Mouse (Mus musculus) T-helper 1 cell (primary cell): ENCODE data around the gene Dhcr24.

ENCODE experiments used
- in situ Hi-C: fragments of 300-600 bp; cut with MboI, MseI; formaldehyde crosslinking; loops from one replicate; pipeline ENCODE4 v1.15.1; 2025; ENCODE audit warnings: high pct_unique_total_duplicates

Dhcr24 gene

DNA sequence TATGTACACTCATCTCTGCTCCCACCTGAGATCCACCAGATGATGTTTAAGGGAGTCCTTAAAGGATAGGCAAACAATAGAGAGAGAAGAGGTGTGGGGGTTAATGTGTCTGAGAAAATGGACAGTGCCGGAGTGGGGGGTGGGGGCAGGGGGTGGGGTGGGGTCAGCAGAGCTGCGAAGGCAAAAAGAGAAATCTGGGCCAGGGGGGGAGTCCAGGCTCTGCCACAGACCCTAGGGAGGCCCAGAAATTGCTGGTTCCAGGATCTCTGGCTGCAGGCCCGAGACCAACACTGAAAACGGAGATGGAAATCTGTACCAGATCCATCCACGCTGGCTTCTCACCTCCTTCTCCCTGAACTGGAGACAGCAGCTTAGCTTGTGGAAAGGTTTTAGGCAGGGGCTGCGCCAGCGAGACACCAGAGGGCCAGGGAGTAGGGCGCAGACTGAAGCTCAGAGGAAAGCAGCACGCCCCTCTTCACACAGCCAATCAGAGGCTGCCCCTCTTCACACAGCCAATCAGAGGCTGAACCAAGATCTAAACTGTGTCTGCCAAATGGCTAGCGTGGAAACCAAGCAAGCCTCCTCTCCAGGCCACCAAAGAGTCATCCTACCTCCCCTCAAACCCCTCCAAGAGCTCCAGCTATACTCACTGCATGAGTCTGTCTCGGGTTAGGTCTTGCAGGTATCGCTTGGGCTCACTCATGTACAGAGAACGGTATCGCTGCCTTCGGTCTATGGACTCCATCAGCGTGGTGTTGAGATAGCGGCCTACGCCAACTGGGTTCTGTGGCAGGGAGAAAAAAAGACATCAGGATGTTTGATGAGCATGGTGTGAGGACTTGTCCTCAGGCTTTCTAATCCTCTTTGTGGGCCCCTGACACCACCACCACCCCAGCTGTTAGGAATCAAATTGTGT lies 46.1 kb downstream of the Dhcr24 start:
- in situ Hi-C loops, result no loop called here

- in situ Hi-C loops, result no loop called here
Observed at GRCm38 (mm10) chr4:106607905-106608304, 47.1 kb downstream of the Dhcr24 start.

DNA sequence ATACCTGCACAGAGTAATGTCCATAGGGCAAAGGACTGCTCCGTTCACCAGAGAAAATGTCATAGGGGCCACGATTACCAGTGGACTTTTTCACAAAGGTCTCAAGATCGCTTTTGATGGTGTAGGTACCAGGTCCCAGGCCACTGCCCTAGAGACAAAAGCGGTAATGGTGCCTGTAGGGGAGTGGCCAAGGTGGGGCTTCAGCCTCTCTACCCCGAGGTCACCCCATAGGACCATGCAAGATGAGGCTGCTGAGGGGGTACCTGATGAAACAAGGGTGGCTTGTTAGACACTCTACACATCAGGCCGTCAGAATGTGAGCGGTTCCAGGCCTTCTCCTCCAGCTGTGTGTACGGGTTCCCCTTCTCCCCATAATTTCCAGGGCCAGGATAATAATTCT lies 52.3 kb downstream of the Dhcr24 start:
- in situ Hi-C loops, result no loop called here

DNA sequence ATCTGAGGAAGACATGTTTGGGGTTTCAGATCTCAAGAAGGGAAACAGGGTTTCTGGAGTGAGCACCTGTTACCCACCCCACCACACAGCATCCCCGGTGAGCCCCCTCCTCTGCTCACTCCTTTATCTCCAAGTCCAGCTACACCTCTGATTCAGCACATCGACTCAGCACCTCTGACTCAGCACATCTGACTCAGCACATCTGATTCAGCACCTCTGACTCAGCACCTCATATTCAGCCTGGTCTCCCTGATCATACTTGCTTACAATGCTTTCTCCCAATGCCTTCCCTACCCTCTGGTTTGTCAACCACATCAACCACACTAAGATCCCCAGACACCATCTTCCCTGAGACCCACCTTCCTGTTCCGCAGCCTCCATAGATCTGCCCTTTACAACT lies 52.7 kb downstream of the Dhcr24 start:
- in situ Hi-C loops, result no loop called here

- in situ Hi-C loops, result no loop called here
Observed at GRCm38 (mm10) chr4:106614180-106614797, 53.5 kb downstream of the Dhcr24 start.

GRCm38 (mm10) chr4:106614881-106615280 lies 54.0 kb downstream of the Dhcr24 start:
- in situ Hi-C loops, result no loop called here

- in situ Hi-C loops, result no loop called here
Observed at GRCm38 (mm10) chr4:106615637-106616036, 54.8 kb downstream of the Dhcr24 start.

GRCm38 (mm10) chr4:106617056-106617455 lies 56.2 kb downstream of the Dhcr24 start, which contains the start of gene Lexm:
Gene Lexm, minus strand, starts transcription at chr4:106617241.
- in situ Hi-C loops, result no loop called here

GRCm38 (mm10) chr4:106618898-106619297 lies 58.1 kb downstream of the Dhcr24 start:
- in situ Hi-C loops, result no loop called here

GRCm38 (mm10) chr4:106621428-106621827 lies 60.6 kb downstream of the Dhcr24 start:
- in situ Hi-C loops, result no loop called here

- in situ Hi-C loops, result no loop called here
Observed at GRCm38 (mm10) chr4:106622030-106622493, 61.2 kb downstream of the Dhcr24 start, which contains the start of gene Ttc22. Gene Ttc22, plus strand, starts transcription at chr4:106622432.

DNA sequence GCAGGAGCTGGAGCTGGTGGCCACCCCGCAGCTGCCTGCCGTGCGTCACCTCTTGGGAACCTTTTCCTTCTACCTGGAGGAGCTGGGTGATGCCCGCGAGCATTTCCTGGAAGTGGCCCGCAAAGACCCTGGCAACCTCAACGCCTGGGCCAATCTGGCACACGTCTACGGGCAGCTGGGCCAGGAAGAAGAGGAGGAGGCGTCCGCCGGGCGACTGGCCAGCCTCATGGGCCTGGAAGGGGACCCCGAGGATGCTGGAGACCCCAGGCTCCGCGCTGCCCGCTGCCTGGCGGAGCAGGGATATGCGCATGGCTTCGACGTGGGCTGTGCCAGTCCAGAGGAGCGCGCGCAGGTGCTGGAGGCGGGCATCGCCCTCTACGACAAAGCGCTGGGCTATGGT lies 61.9 kb downstream of the Dhcr24 start:
- in situ Hi-C loops, result no loop called here

DNA sequence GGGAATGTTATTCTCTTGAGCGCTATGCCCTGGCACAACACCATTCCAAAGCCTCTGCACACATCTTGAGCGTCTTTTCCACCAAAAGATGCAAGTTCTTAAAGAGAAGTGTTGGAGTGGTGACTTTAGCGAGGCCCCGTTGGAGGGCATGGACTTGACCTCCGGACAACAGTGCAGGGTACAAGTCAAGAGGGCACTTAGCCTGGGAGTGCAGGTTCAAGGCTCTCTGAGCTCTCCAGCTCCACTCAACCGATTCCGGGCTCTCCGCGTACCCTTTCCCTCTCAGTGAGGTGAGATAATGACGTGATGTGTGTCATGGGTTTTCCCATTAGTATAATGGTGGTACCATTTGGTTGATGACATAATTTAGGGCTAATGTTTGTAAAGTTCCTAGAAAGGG lies 63.4 kb downstream of the Dhcr24 start:
- in situ Hi-C loops, result no loop called here

DNA sequence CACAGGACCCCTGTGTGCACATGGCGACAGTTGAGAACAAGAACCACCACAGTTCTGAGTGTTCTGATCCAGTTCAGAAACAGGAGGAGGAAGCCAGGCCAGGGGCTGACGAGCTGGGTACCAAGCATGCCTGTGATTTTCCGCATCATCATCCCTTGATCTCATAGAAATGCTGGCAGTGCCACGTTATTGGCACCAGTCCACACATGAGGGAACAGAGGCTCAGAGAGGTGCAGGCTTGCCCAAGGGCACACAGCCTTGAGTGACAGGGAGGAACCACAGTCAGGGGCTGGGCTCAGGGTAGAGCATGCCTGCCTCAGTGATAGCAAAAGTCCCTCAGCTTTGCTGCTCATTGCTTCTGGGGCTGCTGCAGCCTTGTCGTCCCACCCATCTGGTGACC lies 67.0 kb downstream of the Dhcr24 start:
- in situ Hi-C loops, result loop anchor here (5.0 kb wide), 1 partner anchor 79 kb away; no protein-coding TSS in a partner anchor

DNA sequence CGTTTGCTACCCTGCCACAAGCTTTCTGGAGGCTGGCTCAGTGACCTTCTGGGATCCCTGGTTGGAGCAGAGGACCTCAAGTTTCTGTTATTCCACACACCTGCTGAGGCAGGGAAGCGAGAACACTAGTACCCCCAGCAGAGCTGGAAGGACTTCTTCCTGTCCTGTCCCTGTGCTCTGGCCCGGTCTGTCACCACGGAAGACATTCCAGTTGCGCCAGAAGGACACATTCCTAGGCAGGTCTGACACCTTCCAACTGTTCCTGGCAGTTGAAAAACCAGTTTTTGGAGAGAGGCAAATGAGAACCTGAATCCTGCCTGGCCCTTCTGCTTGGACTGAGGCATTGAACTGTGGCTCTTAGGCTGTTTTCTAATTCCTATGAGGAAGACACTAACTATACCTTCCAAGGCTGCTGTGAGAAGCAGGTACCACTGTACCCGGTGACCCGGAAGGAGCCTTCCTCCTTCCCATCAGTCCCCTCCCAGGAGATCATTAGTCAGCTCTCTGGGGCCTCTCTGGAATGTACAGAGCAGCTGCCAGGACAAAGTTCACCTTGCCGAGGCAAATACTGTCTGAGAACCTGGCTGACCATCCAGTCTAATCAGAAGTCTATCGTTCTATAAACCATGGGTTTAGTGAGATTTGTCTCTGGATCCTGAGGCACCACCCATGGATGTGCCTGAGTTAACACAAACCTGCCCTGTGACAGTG lies 68.0 kb downstream of the Dhcr24 start:
- in situ Hi-C loops, result loop anchor here (5.0 kb wide), 1 partner anchor 78 kb away; no protein-coding TSS in a partner anchor

DNA sequence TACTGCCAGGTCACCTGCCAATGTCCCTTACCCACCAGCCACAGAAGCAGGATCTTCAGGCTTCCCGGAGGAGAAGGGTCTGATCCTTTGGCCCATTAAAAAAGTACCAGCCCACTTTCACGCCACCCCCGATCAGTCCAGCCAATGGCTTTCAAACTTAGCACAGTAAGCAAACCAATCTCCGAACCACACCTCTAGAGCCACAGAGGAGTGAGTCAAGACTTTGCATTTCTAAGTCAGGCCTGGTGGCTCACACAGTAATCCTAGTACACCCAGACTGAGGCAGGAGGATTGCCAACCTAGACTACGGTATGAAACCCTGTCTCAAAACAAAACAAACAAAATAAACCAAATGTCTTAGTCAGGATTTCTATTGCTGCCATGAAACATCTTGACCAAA lies 68.5 kb downstream of the Dhcr24 start:
- in situ Hi-C loops, result loop anchor here (5.0 kb wide), 1 partner anchor 78 kb away; no protein-coding TSS in a partner anchor

DNA sequence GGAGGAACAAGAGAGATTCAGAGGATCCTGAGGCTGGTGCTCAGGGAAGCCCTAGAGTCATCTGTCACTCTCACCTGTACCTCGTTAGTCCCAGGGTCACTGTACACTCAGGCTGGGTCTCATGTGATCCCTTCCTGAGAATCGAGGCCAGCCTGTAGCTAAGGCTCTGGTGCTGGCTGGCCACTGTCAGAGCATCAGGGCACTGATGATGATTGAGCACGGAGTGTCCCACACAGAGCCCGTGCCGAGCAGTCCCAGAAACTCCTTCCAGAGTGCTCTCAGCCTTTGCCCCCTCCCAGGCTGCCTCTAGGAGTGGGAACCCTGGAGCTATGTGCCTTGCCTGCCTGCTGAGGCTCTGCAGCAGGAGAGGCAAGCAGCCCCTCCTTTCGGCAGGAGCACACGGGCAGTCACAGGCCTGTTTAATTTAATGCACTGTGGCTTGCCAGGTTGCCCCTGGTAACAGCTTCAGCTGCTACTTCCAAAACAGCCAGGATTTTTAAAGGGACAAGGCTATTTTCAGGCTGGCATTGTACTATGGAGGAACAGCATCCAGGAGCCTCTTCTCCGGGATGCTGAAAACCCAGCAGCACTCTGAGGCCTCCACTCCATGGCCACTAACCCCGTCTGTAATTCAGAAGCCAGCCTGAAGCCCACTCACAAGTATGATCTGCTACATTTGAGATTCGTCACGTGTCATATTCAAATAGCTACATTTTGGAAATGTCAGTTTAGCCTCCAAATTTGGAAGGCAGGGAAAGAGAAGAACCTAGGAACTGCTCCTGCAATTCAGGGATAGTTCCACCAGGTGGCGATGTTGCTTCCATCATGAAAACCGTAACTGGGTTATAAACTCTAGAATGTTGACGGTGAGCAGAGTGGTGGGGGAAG lies 69.7 kb downstream of the Dhcr24 start:
- in situ Hi-C loops, result no loop called here

GRCm38 (mm10) chr4:106632313-106632712 lies 71.5 kb downstream of the Dhcr24 start:
- in situ Hi-C loops, result no loop called here

DNA sequence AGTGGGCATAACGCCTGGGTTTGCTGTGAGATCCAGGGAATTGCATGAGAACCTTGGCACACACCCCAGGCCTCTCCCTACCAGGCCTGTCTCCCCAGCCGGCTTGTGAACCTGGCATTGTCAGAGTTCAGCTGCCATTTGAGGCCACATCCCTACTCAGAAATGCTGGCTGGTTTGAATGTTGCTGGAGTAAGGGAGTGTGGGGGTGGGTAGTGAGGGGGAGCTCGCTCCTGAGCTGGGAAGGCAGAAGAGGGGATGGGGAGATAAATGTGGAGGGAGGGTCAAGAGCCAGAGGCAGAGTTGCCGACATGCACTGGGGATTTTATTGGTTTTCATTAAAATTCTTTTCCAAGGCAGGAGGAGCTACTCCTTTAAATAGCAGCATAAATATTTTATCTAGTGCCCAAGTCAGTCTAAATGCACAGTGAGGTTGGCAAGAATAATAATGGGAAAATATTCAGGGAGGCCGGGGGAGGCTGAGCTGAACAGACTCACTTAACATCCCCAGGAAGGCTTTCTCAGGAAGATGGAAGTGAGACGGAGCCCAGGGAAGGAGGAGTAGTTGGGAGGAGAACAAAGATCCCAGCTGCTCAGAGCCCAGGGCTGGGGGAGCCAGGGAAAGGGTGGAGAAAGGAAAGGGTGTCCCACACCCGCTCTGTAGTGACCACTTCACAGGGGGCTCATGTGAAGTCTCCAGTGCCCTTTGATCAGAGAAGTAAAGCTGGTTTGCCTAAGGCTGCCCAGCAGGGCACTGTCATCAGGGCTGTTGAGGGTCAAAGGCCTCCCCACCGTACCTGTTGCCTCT lies 72.6 kb downstream of the Dhcr24 start:
- in situ Hi-C loops, result no loop called here

DNA sequence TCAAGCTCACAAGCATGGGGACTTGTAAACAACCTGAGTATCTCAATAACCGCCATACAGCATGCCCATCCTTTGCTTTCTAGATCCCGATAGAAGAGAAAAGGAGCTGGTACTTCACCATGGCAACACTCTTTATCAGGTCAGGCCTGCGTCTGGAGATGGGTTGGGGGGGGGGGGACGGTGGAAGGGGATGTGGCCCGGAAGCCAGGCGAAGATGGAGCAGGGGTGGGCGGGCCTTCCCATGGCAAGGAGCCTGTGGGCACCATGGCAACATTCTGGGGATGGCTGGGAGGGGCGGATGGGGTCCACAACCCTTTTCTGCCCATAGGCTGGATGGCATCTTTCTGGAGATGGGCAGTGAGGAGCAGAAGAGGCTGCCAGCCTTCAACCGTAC lies 73.2 kb downstream of the Dhcr24 start:
- in situ Hi-C loops, result no loop called here
